Mouse (Mus musculus) hindbrain, embryonic 15.5 days (tissue): ENCODE measurements at regions not wholly inside any gene's neighbourhood (a gene's known extent, or its start where the extent isn't known, plus 50 kb on each side); places are given as distances from the start of the nearest gene placed in this dataset.
A peak's percentile ranks its signal among the peaks of the same experiment; 100 is the strongest.

Source experiments
- ATAC-seq: fragments of 200-750 bp; cut with Nextera tagmentation; 2 replicates; pipeline ENCODE4 v1.8.0; 2017; ENCODE audit warnings: low read depth, moderate number of reproducible peaks, moderate TSS enrichment; ENCODE audit not compliant: low FRiP score
- H3K27ac ChIP-seq: fragments of 300-500 bp; sonication (generic); replicated peaks from 2 replicates; pipeline ENCODE4 v1.5.1; 2015; ENCODE audit warnings: mild to moderate bottlenecking, inconsistent platforms
- H3K27me3 ChIP-seq: fragments of 300-500 bp; sonication (generic); 2 replicates; pipeline ENCODE4 v1.6.1; 2015; ENCODE audit warnings: control low read depth, inconsistent platforms
- H3K36me3 ChIP-seq: fragments of 300-500 bp; sonication (generic); 2 replicates; pipeline ENCODE4 v1.6.1; 2015; ENCODE audit warnings: control low read depth, inconsistent platforms
- H3K4me1 ChIP-seq: fragments of 300-500 bp; sonication (generic); replicated peaks from 2 replicates; pipeline ENCODE4 v1.6.1; 2015; ENCODE audit warnings: control low read depth, inconsistent platforms
- H3K4me2 ChIP-seq: fragments of 300-500 bp; sonication (generic); 2 replicates; pipeline ENCODE4 v1.6.1; 2015; ENCODE audit warnings: moderate library complexity, mild to moderate bottlenecking, inconsistent platforms
- H3K4me3 ChIP-seq: fragments of 300-500 bp; sonication (generic); 2 replicates; pipeline ENCODE4 v1.5.1; 2015; ENCODE audit warnings: mild to moderate bottlenecking, inconsistent platforms
- H3K9ac ChIP-seq: fragments of 300-500 bp; sonication (generic); 2 replicates; pipeline ENCODE4 v1.6.1; 2015; ENCODE audit warnings: inconsistent platforms
- H3K9me3 ChIP-seq: fragments of 300-500 bp; sonication (generic); 2 replicates; pipeline ENCODE4 v1.6.1; 2016; ENCODE audit warnings: control low read depth, inconsistent platforms
- WGBS: fragments of 180-500 bp; shearing (Covaris S2); methylation state at CpG from one replicate; pipeline ENCODE4 v1.1.7; 2015; 5-methylcytosine and 5-hydroxymethylcytosine counted together

- H3K27ac ChIP-seq, result peak overlapping the region; percentile 65
- H3K36me3 ChIP-seq, result no peaks in the 10 kb centered on the region
- ATAC-seq, result peak; percentile 41; the same call in 1 of the 2 replicates
- H3K4me2 ChIP-seq, result peak overlapping the region; percentile 62
- 2% methylated on average over 31 of the region's 31 CpGs for WGBS
- H3K4me3 ChIP-seq, result peak overlapping the region; percentile 37
- H3K9me3 ChIP-seq, result no peaks in the 10 kb centered on the region
- peak overlapping the region; percentile 23 for H3K9ac ChIP-seq
- H3K27me3 ChIP-seq, result 0 out of 2 replicates have a peak, but pooled peaks cover 4% of the 10 kb centered on the region
- H3K4me1 ChIP-seq, result peaks cover 40% of the 10 kb centered on the region
These were observed 151.8 kb upstream of the Topaz1 start for GRCm38 (mm10) chr9:122595120-122595943.

- Histone ChIP-seq H3K9me3 (no peaks in the 10 kb centered on the region), H3K27ac (no peak overlapping the region), H3K27me3 (0 out of 2 replicates have a peak, but pooled peaks cover 4% of the 10 kb centered on the region), H3K4me2 (no peak overlapping the region), H3K4me1 (no peaks in the 10 kb centered on the region), H3K9ac (no peak overlapping the region), H3K4me3 (no peak overlapping the region), H3K36me3 (no peaks in the 10 kb centered on the region)
- no peak for ATAC-seq
- WGBS, result 85% methylated on average over 2 of the region's 2 CpGs
These were observed 144.0 kb upstream of the Topaz1 start for GRCm38 (mm10) chr9:122603106-122603505.

- no peak overlapping the region for H3K4me3 ChIP-seq
- 0 out of 2 replicates have a peak, but pooled peaks cover 6% of the 10 kb centered on the region for H3K4me1 ChIP-seq
- H3K27me3 ChIP-seq, result no peaks in the 10 kb centered on the region
- H3K27ac ChIP-seq, result no peak overlapping the region
- H3K9me3 ChIP-seq, result no peaks in the 10 kb centered on the region
- 83% methylated on average over 5 of the region's 5 CpGs for WGBS
- no peaks in the 10 kb centered on the region for H3K36me3 ChIP-seq
- no peak overlapping the region for H3K9ac ChIP-seq
- no peak for ATAC-seq
- H3K4me2 ChIP-seq, result no peak overlapping the region
These were observed 137.5 kb upstream of the Topaz1 start for GRCm38 (mm10) chr9:122609616-122610015.

GRCm38 (mm10) chr9:122610918-122611317 is 136.2 kb upstream of the Topaz1 start:
- WGBS, result 92% methylated on average over 10 of the region's 10 CpGs
- Histone ChIP-seq H3K27me3 (no peaks in the 10 kb centered on the region), H3K4me3 (no peak overlapping the region), H3K4me2 (no peak overlapping the region), H3K4me1 (0 out of 2 replicates have a peak, but pooled peaks cover 6% of the 10 kb centered on the region), H3K36me3 (no peaks in the 10 kb centered on the region), H3K27ac (no peak overlapping the region), H3K9me3 (no peaks in the 10 kb centered on the region), H3K9ac (no peak overlapping the region)
- ATAC-seq, result no peak

GRCm38 (mm10) chr9:122614579-122615252 is 132.4 kb upstream of the Topaz1 start:
- H3K27me3 ChIP-seq, result no peaks in the 10 kb centered on the region
- H3K36me3 ChIP-seq, result no peaks in the 10 kb centered on the region
- ATAC-seq, result no peak
- H3K9me3 ChIP-seq, result no peaks in the 10 kb centered on the region
- no peak overlapping the region for H3K4me2 ChIP-seq
- no peaks in the 10 kb centered on the region for H3K4me1 ChIP-seq
- no peak overlapping the region for H3K9ac ChIP-seq
- no peak overlapping the region for H3K4me3 ChIP-seq
- 28% methylated on average over 5 of the region's 5 CpGs for WGBS
- H3K27ac ChIP-seq, result no peak overlapping the region

GRCm38 (mm10) chr9:122615351-122615750 is 131.8 kb upstream of the Topaz1 start:
- Histone ChIP-seq H3K27me3 (no peaks in the 10 kb centered on the region), H3K27ac (no peak overlapping the region), H3K4me3 (no peak overlapping the region), H3K4me2 (no peak overlapping the region), H3K4me1 (no peaks in the 10 kb centered on the region), H3K36me3 (no peaks in the 10 kb centered on the region), H3K9ac (no peak overlapping the region), H3K9me3 (no peaks in the 10 kb centered on the region)
- ATAC-seq, result no peak
- 14% methylated on average over 4 of the region's 4 CpGs for WGBS

GRCm38 (mm10) chr9:122617793-122618192 is 129.4 kb upstream of the Topaz1 start:
- Histone ChIP-seq H3K4me1 (no peaks in the 10 kb centered on the region), H3K9ac (no peak overlapping the region), H3K9me3 (no peaks in the 10 kb centered on the region), H3K27me3 (no peaks in the 10 kb centered on the region), H3K36me3 (no peaks in the 10 kb centered on the region), H3K4me2 (no peak overlapping the region), H3K27ac (no peak overlapping the region), H3K4me3 (no peak overlapping the region)
- ATAC-seq, result no peak
- WGBS, result 58% methylated on average over 3 of the region's 3 CpGs

- no peak overlapping the region for H3K4me2 ChIP-seq
- H3K27me3 ChIP-seq, result peaks cover 4% of the 10 kb centered on the region; the same call in 1 of the 2 replicates
- ATAC-seq, result no peak
- H3K36me3 ChIP-seq, result no peaks in the 10 kb centered on the region
- no peak overlapping the region for H3K27ac ChIP-seq
- H3K4me1 ChIP-seq, result peaks cover 19% of the 10 kb centered on the region
- WGBS, result 82% methylated on average over 1 of the region's 1 CpGs
- H3K4me3 ChIP-seq, result no peak overlapping the region
- no peak overlapping the region for H3K9ac ChIP-seq
- no peaks in the 10 kb centered on the region for H3K9me3 ChIP-seq
These were observed 122.1 kb upstream of the Topaz1 start for GRCm38 (mm10) chr9:122625081-122625480.

GRCm38 (mm10) chr9:122626346-122626745 is 120.8 kb upstream of the Topaz1 start:
- 78% methylated on average over 6 of the region's 6 CpGs for WGBS
- H3K4me1 ChIP-seq, result peaks cover 22% of the 10 kb centered on the region
- H3K9me3 ChIP-seq, result no peaks in the 10 kb centered on the region
- peaks cover 4% of the 10 kb centered on the region; the same call in 1 of the 2 replicates for H3K27me3 ChIP-seq
- H3K27ac ChIP-seq, result no peak overlapping the region
- H3K4me2 ChIP-seq, result no peak overlapping the region
- no peak overlapping the region for H3K4me3 ChIP-seq
- ATAC-seq, result no peak
- H3K36me3 ChIP-seq, result no peaks in the 10 kb centered on the region
- no peak overlapping the region for H3K9ac ChIP-seq

- no peaks in the 10 kb centered on the region for H3K9me3 ChIP-seq
- H3K27ac ChIP-seq, result 0 out of 2 replicates have a peak overlapping the region, but pooled peaks have one; percentile 10
- no peak overlapping the region for H3K9ac ChIP-seq
These were observed 117.8 kb upstream of the Topaz1 start for GRCm38 (mm10) chr9:122629171-122629904.

GRCm38 (mm10) chr9:122631793-122632192 is 115.4 kb upstream of the Topaz1 start:
- H3K9ac ChIP-seq, result no peak overlapping the region
- ATAC-seq, result no peak
- H3K9me3 ChIP-seq, result no peaks in the 10 kb centered on the region
- H3K4me1 ChIP-seq, result peaks cover 50% of the 10 kb centered on the region
- peaks cover 4% of the 10 kb centered on the region; the same call in 1 of the 2 replicates for H3K27me3 ChIP-seq
- H3K4me2 ChIP-seq, result no peak overlapping the region
- no peaks in the 10 kb centered on the region for H3K36me3 ChIP-seq
- H3K27ac ChIP-seq, result 0 out of 2 replicates have a peak overlapping the region, but pooled peaks have one; percentile 2
- no peak overlapping the region for H3K4me3 ChIP-seq
- 66% methylated on average over 9 of the region's 9 CpGs for WGBS

More at GRCm38 (mm10) chr9:122629171-122629904, 117.8 kb upstream of the Topaz1 start:
- 36% methylated on average over 18 of the region's 18 CpGs for WGBS
- Histone ChIP-seq H3K36me3 (no peaks in the 10 kb centered on the region), H3K4me2 (no peak overlapping the region), H3K4me1 (peaks cover 36% of the 10 kb centered on the region), H3K4me3 (no peak overlapping the region), H3K27me3 (peaks cover 4% of the 10 kb centered on the region; the same call in 1 of the 2 replicates)
- ATAC-seq, result no peak
